Mouse (Mus musculus) A20 (cell line): ENCODE measurements around the gene Cdc34b.

Experiments used
- DNase-seq: peaks from one replicate; pipeline ENCODE4 v3.0.0-alpha.2; 2011; ENCODE audit warnings: low read depth, low spot score

Gene Cdc34b

DNA sequence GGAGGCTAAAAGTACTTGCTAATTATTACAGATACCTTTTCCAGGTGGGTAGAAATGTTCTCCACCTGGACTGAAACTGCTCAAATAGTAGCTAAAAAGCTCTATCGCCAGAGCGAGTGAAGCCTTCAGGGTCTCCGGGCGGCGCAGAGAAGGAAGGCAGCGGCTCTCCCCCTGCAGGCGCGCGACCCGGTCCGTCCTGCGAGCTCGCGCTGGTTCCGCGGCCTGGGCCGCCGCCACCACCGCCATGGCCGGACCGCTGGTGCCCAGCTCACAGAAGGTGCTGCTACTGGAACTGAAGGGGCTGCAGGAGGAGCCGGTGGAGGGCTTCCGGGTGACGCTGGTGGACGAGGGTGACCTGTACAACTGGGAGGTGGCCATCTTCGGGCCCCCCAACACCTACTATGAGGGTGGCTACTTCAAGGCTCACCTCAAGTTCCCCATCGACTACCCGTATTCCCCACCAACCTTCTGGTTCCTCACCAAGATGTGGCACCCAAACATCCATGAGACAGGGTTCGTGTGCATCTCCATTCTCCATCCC is at the start of gene Cdc34b:
Cdc34b (plus strand) TSS at position 51 of the 541 bp plus-strand sequence.
- DNase-seq: no peak

DNA sequence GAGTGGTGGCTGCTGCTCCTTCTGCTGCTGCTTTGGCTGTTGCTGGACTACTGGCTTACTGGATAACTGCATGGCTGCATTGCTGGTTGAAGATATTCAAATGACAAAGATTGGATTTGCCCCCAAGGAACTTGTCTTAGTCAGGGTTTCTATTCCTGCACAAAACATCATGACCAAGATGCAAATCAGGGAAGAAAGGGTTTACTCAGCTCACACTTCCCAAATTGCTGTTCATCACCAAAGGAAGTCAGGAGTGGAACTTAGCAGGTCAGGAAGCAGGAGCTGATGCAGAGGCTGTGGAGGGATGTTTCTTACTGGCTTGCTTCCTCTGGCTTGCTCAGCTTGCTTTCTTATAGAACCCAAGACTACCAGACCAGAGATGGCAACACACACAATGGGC is 49.1 kb upstream of the Cdc34b start:
- DNase-seq: peak; percentile 49

DNA sequence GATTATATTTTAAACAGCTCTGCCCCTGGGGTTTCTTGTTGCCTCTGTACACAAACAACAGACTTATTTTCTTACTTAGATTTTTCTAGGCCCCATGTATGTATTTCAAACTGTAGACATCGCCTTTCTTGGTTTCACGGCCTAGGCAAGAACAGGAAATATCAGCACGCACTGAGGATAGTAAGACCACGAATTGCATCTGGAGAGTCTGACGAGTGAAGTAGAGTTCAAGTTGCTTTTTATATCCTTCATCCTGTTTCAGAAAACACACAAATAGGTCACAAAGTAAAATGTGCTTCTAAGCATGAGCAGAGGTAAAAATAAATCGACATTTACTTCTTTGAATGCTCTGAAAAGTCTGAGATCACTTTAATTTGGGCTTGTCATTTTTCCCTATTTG is 46.1 kb upstream of the Cdc34b start:
- DNase-seq: peak; percentile 53

DNA sequence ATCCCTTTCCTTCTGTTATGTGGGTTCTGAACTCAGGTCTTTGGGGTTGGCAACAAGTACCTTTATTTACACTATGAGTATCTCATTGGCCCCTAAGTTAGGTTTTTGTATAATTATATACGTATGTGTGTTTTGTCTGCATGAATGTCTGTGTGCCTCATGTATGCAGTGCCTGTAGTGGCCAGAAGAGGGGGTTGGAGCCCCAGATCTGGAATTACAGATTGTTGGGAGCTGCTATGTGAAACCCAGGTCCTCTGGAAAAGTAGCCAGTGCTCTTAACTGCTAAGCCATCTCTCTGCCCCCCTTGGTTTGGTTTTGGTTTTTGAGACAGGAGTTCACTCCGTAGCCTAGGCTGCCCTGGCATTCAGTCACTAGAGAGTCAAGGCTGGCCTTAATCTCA is 44.4 kb upstream of the Cdc34b start:
- DNase-seq: no peak

DNA sequence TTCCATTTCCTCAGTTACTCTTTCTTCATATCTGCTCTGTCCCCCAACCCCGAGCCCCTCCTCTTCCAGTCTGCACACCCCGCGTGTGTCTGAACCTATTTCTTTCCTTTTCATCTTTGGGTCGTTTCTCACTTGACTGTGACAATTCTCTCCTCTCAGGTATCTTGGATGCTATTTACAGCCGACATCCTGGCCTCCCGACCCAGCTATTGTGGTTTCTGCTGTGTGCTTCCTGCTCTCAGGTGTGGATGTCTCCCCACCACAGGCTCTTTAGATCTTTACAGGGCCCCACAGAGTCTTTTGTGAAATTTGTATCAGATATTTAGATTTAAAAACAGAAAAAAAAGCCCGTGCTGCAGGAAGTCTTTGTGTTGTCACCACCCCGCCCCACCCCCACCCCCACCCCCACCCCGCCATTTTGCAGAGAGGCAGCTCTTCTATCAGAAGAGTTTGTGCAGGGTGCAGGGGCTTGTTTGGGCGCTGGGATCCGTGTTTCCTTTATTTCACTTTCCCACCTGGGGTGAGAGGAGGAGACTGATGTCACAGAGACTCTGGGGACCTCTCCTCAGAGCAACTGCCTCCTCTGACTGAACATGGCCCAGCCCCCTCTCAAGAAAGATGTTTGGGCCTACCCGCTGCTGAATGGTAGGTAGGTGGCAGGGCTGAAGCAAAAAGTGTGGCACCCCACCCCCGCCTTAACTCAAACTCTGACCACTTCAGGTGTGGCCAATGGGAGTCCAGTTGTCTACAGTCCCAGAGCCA is 43.7 kb upstream of the Cdc34b start:
- DNase-seq: no peak

DNA sequence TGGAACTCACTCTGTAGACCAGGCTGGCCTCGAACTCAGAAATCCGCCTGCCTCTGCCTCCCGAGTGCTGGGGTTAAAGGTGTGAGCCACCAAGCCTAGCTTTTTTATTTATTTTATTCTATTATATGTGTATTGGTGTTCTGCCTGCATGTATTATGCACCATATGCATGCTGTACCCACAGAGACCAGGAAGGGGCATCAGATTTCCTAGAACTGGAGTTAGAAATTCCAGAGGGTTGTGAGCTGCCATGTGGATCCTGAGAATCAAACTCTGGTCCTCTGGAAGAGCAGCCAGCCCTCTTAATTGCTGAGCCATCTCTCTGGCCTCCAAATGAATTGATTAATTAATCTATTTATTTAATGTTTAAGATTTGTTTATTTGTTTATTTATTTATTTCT is 42.2 kb upstream of the Cdc34b start:
- no peak for DNase-seq

DNA sequence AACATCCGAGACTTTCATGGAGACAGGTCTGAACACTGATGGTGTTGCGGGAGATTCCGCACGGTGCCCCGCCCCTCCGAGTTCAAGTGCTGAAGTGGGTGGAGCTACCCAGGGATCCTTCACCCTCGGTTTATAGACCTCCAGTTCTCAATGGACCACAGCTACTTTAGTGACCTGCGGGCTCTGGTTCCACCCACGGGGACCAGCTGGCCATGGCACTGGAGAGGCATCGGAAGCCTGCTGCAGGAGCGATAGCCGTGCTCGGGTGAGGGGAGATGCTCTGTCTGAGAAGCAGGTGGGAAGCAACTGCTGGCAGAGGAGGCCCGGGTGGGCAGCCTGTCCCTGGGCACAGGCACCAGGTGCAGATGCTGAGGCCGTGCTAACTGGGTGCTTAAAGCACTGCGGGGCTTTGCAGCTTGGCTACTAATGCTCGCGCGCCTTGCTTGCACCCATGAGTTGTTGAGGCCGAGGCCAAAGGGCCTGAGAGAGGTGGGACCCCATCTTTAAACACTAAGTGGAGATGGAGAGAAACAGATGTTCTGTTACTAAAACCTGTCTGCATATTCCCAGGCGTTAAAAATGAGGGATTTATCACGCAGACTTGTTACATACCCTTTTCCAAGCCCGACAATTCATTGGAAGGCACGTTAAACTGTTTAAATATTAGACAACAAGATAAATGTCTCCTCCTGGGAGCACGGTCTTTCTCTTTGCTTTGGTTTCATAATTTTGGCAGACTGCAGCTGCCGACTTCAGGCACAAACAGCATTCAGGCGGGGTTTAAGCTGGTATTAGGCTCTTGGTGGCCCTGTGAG is 40.0 kb upstream of the Cdc34b start:
- DNase-seq: no peak

DNA sequence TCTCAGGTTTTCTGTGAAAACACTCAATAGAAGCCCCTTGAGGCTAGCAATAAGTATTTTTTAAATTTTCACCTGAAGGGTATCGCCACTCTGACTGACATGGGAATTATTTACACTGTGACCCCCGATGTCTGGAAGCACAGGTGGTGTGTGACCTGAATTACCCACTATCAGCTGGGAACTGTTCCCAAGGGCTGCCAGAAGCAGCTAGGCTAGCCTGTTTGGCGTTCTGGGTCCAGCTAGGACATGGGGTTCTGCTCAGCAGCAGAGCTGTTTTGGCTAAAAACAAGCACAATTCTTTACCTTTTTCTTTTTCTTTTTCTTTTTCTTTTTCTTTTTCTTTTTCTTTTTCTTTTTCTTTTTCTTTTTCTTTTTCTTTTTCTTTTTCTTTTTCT is 39.4 kb upstream of the Cdc34b start:
- no peak for DNase-seq

DNA sequence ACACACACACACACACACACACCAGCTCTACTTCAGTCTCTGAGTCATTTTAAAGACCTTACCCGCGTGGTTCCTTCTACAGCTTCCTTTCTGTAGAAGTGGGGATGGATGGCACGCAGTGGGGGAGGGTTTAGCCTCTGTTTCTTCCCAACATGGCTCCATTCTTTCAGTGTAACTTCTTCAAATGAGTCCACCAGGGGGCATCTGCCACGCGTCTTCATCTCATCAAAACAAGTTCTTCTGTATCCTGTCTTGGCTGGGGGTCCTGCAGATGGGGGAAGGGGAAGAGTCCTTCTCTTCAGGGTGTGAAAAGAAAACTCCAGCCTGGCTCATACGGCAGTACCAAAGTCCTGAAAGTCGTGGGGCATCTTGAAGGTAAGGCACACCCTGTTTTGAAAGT is 37.6 kb upstream of the Cdc34b start:
- no peak for DNase-seq

DNA sequence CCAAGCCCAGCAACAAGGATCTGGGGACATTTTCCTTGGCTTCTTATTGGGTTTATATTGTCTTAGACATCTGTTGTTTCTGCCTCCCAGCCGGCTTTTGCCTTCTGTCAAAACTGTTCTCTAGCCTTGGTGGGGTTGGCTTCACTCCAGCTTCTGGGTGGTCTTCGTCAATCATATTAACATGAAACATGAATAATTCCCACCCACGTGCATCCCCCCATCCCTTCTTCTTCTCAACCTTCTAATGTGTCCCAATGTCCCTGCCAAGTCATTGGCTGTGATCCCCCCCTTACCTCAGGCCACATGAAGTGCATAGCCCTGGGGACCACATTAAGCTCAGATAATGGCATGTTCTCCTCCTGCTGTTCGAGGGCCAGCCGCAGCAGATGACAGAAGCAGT is 37.1 kb upstream of the Cdc34b start, which contains the start of gene Gm11541:
Gm11541 (minus strand) TSS at position 28 of the 400 bp plus-strand sequence.
- DNase-seq: no peak

DNA sequence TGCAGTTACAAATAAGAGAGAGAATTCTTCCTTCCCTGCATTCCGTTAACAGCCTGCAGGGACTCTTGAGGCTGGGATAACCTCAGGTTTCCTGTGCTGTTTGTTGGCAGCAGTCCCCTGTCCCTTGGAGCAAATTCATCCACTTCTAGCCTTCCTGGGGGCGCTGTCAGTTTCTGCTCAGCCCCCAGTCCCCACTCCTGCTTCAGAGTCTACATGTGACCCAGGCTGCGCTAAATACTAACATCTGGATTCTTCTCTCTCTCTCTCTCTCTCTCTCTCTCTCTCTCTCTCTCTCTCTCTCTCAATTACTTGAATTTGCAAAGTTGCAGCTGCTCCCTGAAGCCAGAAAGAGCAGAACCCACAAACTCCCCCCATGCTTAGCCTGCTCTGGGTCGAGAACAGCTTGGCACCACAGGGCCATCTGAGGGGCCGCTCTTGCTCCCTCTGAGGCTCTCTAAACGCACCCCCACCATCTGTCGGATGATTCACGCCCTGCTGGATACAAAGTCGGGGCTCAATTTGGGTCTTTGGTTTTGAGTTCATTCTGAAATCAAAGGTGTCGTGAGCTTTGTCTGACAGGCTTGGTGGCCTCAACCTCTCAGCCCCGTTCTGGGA is 28.2 kb upstream of the Cdc34b start:
- no peak for DNase-seq

DNA sequence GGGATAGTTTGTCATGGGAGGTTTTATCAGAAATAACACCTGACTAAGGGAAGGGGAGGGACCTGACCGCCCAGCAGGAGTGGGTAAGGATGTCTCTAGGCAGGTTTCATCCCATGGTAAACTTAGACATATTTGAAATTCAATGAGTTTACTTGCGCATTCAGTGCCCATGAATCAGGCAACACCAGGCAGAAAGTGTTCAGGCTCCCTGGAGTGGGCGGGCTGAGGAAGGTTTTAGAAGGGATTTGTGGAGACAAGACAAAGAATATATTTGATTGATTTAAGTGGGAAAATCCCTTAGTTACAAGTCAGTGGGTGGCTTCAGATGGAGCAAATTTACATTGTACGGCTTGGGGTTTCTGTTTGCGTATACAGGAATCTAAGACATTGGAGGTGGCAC is 26.0 kb upstream of the Cdc34b start:
- no peak for DNase-seq

DNA sequence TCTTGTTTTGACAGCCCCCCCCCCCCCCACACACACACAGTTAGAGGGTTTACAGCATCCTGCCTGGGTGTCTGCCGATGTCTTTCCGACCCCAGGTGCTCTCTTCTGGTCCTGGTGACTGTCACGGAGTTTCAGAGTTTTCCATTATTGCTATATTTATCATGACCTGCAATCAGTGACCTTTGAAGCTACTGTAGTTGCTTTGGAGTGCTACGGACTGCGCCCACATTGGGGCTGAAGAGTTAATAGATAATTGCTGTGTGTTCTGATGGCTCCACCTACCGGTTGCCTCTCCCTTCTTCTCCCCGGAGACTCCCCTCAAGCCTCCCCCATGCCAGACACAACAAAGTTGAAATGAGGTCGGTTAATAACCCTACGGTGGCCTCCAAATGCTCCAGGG is 24.8 kb upstream of the Cdc34b start:
- peak; percentile 58 for DNase-seq

DNA sequence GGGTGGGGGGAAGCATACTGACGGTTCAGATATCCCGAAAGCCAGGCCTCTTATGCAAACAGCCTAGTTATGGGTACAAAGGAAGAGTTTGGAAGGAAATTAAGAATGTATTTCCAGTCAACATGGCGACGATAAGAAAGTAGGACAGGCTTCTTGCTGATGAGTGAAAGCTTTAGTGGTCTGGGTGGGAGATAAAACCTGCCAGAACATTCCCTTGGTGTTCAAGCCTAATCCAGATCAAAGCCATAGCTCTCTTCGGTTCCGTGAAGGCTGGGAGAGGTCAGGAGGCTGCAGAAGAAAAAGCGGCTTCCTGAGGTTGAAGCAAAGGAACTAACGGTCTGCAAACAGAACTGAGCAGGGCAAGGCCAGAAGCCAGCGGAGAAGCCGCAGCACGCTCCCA is 24.3 kb upstream of the Cdc34b start:
- no peak for DNase-seq

DNA sequence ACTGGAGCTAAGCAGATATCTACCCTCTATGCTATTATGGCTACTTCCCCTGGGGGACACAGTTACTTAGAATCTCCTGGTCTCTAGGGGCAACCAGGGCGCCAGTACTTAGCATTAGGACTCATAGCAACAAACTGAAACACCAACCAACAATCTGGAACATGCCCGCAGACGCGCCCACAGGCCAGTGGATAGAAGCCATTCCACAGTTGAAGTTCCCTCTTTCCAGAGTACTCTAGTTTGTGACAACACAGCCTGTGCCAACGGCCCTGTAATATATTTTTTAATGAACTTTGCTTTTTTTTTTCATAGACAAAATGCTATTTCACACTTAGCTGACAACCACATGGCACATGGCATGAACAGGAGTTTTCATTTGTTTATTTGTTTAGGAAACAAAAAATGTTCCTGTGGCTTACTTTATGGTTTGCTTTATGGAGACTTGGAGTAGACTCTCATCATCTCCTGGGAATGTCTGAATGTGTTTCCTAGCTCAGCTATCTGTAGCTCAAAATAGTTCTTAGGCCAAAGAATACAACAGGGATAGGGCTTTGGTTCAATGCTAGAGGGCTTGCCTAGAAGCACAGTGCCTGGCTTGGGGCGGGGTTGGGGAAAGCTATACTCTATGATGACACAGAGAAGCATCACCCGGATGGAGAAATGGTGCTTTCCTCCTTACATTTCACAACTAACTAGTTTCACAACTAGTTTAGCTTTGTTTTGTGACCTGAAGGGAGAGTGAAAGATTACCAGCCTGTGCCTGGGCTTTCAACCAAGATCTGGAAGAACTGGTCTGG is 23.3 kb upstream of the Cdc34b start:
- no peak for DNase-seq

DNA sequence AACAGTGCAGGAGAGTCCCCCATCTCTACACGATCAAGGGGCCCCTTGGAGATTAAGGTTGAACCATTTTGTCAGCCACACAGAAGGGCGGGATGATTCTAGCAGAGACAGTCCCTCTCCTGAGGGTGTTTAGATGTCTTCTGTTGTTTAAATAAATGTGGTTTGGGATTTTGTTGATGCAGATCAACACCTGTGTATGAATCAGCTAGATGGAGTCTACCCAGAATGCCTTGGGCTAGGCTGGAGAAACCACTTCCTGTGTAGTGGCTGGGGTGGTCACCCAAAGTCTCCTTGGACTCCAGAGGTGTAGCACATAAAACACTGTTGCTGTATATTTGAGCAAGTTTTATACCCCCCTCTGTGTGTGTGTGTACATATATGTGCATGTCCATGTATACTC is 22.4 kb upstream of the Cdc34b start:
- no peak for DNase-seq

DNA sequence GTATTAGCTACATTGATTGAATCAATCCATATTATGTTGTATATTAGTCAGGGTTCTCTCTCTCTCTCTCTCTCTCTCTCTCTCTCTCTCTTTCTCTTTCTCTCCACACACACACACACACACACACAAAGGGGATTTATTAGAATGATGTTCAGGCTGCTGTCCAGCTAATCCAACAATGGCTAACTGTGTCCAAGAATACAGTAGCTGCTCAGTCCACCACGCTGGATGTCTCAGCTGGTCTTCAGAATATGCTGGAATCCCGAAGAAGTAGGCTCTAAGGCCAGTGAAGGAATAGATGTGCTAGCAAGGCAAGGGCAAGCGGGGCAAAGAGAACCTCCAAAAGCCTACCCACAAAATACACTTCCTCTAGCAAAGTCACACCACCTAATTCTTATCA is 14.3 kb upstream of the Cdc34b start:
- no peak for DNase-seq

DNA sequence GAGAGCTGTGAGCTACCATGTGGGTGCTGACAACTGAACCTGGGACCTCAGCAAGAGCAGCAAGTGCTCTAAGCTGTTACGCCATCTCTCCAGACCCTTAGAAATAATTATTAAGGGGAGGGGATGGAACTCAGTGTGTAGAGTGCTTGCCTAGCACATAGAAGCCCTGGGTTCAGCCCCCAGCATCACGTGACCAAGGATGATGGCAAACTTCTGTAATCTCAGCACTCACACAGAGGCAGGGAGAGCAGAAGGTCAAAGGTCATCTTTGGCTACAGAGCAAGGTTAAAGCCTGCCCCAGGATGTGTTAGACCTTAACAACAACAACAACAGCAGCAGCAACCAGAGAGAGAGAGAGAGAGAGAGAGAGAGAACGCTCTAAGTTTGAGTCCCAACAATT is 13.0 kb upstream of the Cdc34b start:
- no peak for DNase-seq

DNA sequence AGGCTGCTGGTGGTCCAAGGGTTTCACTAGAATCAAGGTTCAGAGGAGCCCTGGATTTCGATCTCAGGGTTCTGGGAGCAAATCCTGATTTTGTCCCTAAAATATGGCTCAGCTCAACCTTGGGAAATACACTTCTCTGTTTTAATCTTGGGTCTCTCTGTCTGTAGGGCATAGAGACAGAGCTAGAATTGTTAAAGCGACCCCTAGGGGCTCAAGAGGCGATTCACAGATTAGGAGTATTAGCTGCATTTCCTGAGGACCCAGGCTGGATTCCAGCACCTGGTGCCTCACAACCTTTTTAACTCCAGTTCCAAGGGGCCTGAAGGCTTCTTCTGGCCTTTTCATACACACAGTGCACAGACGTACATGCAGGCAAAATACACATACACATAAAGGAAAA is 12.0 kb upstream of the Cdc34b start:
- peak; percentile 42 for DNase-seq

DNA sequence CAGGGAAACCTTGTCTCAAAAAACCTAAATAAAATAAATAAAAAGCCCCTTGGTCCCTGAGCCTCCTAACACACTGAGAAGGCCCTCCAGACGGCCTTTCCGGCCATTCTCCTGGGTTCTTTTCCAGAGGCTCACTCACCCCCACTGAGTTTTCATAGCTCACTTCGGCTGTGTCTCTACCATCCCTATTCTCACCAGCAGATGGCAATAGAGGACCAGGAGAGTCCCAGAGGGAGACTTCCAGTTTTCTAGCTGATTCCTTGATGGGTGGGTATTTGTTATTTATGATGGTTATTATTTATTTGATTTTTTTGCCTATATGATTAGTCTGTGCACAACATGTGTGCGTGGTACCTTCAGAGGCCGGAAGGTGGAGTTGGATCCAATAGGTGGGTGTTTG is 11.3 kb upstream of the Cdc34b start:
- peak; percentile 57 for DNase-seq

DNA sequence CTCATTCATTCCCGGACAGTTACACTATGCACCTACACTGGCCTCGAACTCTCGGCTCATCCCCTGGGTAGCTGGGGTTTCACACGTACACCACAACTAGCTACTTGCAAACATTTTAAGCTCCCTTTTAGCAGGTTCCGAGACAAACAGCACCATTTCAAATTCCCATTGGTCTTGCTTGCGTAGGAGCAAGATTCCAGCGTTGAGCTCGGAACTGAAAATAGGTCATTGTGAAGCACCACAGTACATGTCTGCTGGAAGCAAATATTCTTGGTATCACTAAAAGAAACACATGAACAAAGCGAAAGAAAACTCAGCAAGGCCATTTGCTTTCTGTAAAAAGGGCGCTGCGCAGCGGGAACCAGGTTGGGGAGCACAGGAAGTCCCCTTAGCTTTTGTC is 10.4 kb upstream of the Cdc34b start:
- DNase-seq: no peak

DNA sequence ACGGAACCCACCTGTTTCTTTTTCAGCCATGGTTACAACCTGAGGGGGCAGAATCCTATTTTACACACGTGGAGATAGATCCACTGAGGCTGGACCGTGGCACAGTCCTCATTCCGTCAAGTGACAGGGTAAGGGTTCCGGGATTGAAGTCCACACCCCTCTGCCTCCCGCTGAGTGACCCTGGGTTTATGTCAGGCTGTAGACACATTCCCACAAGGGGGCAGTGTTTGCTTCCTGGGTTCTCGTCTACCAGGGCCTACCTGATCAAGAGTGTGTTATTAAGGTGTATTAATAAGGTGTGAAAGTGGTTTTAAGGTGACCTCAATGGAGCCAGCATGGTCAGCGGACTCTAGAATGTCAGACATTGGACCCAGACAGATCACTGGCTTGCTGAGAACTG is 8.8 kb upstream of the Cdc34b start:
- peak; percentile 75 for DNase-seq
